Mouse (Mus musculus): ENCODE data around the gene Gm11237. TPM values are rescaled to one million over a fixed set of nuclear protein-coding genes. Genes with fewer than 3 reads are reported as not detected.
"Not testable (repeated sequence)": the region's sequence is repeated elsewhere in the genome, so short reads cannot be mapped to it uniquely, and the experiment has no call there.

Gene Gm11237
- not detected in 2 replicates for total RNA-seq (2014; rRNA removed)
- polyA plus RNA-seq (2015; fragmentation: Nextera tagmentation; extraction: Ambion mirVana): not detected in 2 replicates

- not testable (repeated sequence) for H3K9me3 ChIP-seq (ENCODE audit: low read length); DNase-seq (ENCODE audit: low spot score); H3K27ac ChIP-seq (ENCODE audit: low read depth, low read length); H3K4me1 ChIP-seq (ENCODE audit: insufficient read depth, low read length); H3K4me2 ChIP-seq (ENCODE audit: low read depth, low read length, poor library complexity, severe bottlenecking); H3K4me3 ChIP-seq (ENCODE audit: low read depth, low read length); H3K27me3 ChIP-seq (ENCODE audit: insufficient read depth, low read length); ATAC-seq (ENCODE audit: low FRiP score); H3K36me3 ChIP-seq (ENCODE audit: insufficient read depth, low read length); H3K9ac ChIP-seq (replicated peaks; ENCODE audit: low read length, poor library complexity, severe bottlenecking)
- WGBS: no CpG with 5 or more reads among the region's 3 CpGs
These were observed at the start of gene Gm11237 for GRCm38 (mm10) chr4:73622684-73623083. Gene Gm11237 (plus strand): TSS chr4:73622984.

DNA sequence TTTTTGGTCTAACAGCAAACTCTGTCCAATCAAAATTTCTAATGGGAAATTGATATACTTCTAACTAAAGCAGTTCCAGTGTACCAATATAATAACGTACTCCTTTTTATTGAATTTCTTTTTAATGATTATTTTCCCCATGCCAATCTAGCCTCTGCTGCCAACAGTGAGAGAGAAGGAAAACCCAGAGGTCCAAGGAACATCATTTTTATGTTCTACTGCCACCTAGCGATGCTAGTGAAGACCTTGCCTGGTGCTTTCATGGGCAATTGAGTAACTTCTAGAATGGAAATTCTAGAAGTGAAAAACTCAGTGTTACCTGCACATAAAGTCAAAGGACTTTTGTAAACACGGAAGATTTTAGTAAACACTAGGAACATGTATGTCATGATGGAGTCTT is 23.5 kb upstream of the Gm11237 start:
- Histone ChIP-seq H3K4me1 (ENCODE audit: insufficient read depth, low read length) (no peaks in the 10 kb centered on the region), H3K27me3 (ENCODE audit: insufficient read depth, low read length) (no peaks in the 10 kb centered on the region), H3K9me3 (ENCODE audit: low read length) (no peaks in the 10 kb centered on the region), H3K9ac (replicated peaks; ENCODE audit: low read length, poor library complexity, severe bottlenecking) (no peak overlapping the region), H3K27ac (ENCODE audit: low read depth, low read length) (no peak overlapping the region), H3K36me3 (ENCODE audit: insufficient read depth, low read length) (no peaks in the 10 kb centered on the region), H3K4me2 (ENCODE audit: low read depth, low read length, poor library complexity, severe bottlenecking) (no peak overlapping the region), H3K4me3 (ENCODE audit: low read depth, low read length) (no peak overlapping the region)
- WGBS: 7% methylated on average over 3 of the region's 3 CpGs
- peak; percentile 95 for DNase-seq (ENCODE audit: low spot score)
- ATAC-seq (ENCODE audit: low FRiP score): no peak; the same call in 1 of the 2 replicates
- peak; percentile 91 for TF ChIP-seq CTCF (IDR thresholded peaks at IDR 0.05)

- not testable (repeated sequence) for H3K27me3 ChIP-seq (ENCODE audit: insufficient read depth, low read length); H3K36me3 ChIP-seq (ENCODE audit: insufficient read depth, low read length); H3K4me2 ChIP-seq (ENCODE audit: low read depth, low read length, poor library complexity, severe bottlenecking); H3K9ac ChIP-seq (replicated peaks; ENCODE audit: low read length, poor library complexity, severe bottlenecking); ATAC-seq (ENCODE audit: low FRiP score); H3K9me3 ChIP-seq (ENCODE audit: low read length); H3K4me1 ChIP-seq (ENCODE audit: insufficient read depth, low read length); DNase-seq (ENCODE audit: low spot score); H3K27ac ChIP-seq (ENCODE audit: low read depth, low read length); H3K4me3 ChIP-seq (ENCODE audit: low read depth, low read length)
- WGBS: no CpG with 5 or more reads among the region's 3 CpGs
These were observed 15.2 kb upstream of the Gm11237 start, which contains the start of gene Gm11238 for GRCm38 (mm10) chr4:73607581-73607980. Gene Gm11238 (plus strand): TSS chr4:73607881.

DNA sequence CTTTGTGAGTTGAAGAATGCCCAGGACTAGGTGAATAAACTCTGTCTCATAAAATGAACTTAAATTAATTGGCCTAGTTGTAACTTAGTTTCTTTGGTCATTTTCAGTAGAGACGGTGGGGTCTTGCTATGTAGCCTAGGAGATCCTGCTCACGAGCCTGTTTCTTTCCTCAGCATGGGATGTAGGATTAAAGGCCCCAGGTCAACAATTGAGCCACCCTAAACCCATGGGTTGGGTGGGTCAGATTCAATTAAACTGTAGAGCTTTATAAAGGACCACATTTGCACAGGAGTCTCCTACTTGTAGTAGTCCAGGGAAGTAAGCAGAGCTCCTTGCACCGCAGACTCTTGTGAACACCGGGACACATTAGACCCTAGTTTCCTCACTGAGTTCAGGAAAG is 15.0 kb downstream of the Gm11237 start, which contains the start of gene Gm11236:
Gene Gm11236 (plus strand): TSS at position 301 of the 400 bp plus-strand sequence.
- H3K9me3 ChIP-seq (ENCODE audit: low read length); H3K4me3 ChIP-seq (ENCODE audit: low read depth, low read length); DNase-seq (ENCODE audit: low spot score); H3K27ac ChIP-seq (ENCODE audit: low read depth, low read length); H3K4me2 ChIP-seq (ENCODE audit: low read depth, low read length, poor library complexity, severe bottlenecking); H3K4me1 ChIP-seq (ENCODE audit: insufficient read depth, low read length); H3K36me3 ChIP-seq (ENCODE audit: insufficient read depth, low read length); H3K27me3 ChIP-seq (ENCODE audit: insufficient read depth, low read length); H3K9ac ChIP-seq (replicated peaks; ENCODE audit: low read length, poor library complexity, severe bottlenecking); ATAC-seq (ENCODE audit: low FRiP score): not testable (repeated sequence)
- WGBS: no CpG with 5 or more reads among the region's 4 CpGs

DNA sequence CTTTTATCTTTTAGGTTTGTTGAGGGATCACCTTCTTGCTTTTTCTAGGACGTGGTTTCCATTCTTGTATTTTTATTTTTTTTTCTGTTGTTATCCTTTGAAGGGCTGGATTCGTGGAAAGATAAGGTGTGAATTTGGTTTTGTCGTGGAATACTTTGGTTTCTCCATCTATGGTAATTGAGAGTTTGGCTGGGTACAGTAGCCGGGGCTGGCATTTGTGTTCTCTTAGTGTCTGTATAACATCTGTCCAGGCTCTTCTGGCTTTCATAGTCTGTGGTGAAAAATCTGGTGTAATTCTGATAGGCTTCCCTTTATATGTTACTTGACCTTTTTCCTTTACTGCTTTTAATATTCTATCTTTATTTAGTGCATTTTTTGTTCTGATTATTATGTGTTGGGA is 39.1 kb downstream of the Gm11237 start:
- H3K27ac ChIP-seq (ENCODE audit: low read depth, low read length); ATAC-seq (ENCODE audit: low FRiP score); H3K4me3 ChIP-seq (ENCODE audit: low read depth, low read length); H3K9ac ChIP-seq (replicated peaks; ENCODE audit: low read length, poor library complexity, severe bottlenecking); DNase-seq (ENCODE audit: low spot score); H3K4me1 ChIP-seq (ENCODE audit: insufficient read depth, low read length); H3K27me3 ChIP-seq (ENCODE audit: insufficient read depth, low read length); H3K9me3 ChIP-seq (ENCODE audit: low read length); H3K4me2 ChIP-seq (ENCODE audit: low read depth, low read length, poor library complexity, severe bottlenecking); H3K36me3 ChIP-seq (ENCODE audit: insufficient read depth, low read length): not testable (repeated sequence)
- 90% methylated on average over 4 of the region's 4 CpGs for WGBS

GRCm38 (mm10) chr4:73668054-73668453 is 45.3 kb downstream of the Gm11237 start, which contains the start of gene Gm11239:
Gene Gm11239 (plus strand): TSS chr4:73668354.
- H3K9ac ChIP-seq (replicated peaks; ENCODE audit: low read length, poor library complexity, severe bottlenecking); H3K27me3 ChIP-seq (ENCODE audit: insufficient read depth, low read length); H3K27ac ChIP-seq (ENCODE audit: low read depth, low read length); ATAC-seq (ENCODE audit: low FRiP score); H3K4me1 ChIP-seq (ENCODE audit: insufficient read depth, low read length); H3K4me3 ChIP-seq (ENCODE audit: low read depth, low read length); H3K9me3 ChIP-seq (ENCODE audit: low read length); H3K36me3 ChIP-seq (ENCODE audit: insufficient read depth, low read length); H3K4me2 ChIP-seq (ENCODE audit: low read depth, low read length, poor library complexity, severe bottlenecking); DNase-seq (ENCODE audit: low spot score): not testable (repeated sequence)
- no CpG with 5 or more reads among the region's 4 CpGs for WGBS

Other genes starting within 250 kb of the Gm11237 start
- gene Gm11487, start 217.9 kb upstream of the Gm11237 start, total RNA-seq (2014; rRNA removed): not detected in 2 replicates
- gene Gm11487, start 217.9 kb upstream of the Gm11237 start, polyA plus RNA-seq (2015; fragmentation: Nextera tagmentation; extraction: Ambion mirVana): not detected in 2 replicates
- gene Gm11238, start 15.1 kb upstream of the Gm11237 start, total RNA-seq (2014; rRNA removed): not detected in 2 replicates
- not detected in 2 replicates for gene Gm11238, start 15.1 kb upstream of the Gm11237 start, polyA plus RNA-seq (2015; fragmentation: Nextera tagmentation; extraction: Ambion mirVana)
- gene Gm11236, start 15.1 kb downstream of the Gm11237 start, total RNA-seq (2014; rRNA removed): not detected in 2 replicates
- not detected in 2 replicates for gene Gm11236, start 15.1 kb downstream of the Gm11237 start, polyA plus RNA-seq (2015; fragmentation: Nextera tagmentation; extraction: Ambion mirVana)
- not detected in 2 replicates for gene Gm11239, start 45.4 kb downstream of the Gm11237 start, total RNA-seq (2014; rRNA removed)
- gene Gm11239, start 45.4 kb downstream of the Gm11237 start, polyA plus RNA-seq (2015; fragmentation: Nextera tagmentation; extraction: Ambion mirVana): not detected in 2 replicates
- gene Gm428, start 60.5 kb downstream of the Gm11237 start, total RNA-seq (2014; rRNA removed): not detected in 2 replicates
- gene Gm428, start 60.5 kb downstream of the Gm11237 start, polyA plus RNA-seq (2015; fragmentation: Nextera tagmentation; extraction: Ambion mirVana): not detected in 2 replicates
- 0.16 and 0.90 TPM in 2 replicates for gene Rasef, start 168.0 kb downstream of the Gm11237 start, total RNA-seq (2014; rRNA removed)
- gene Rasef, start 168.0 kb downstream of the Gm11237 start, polyA plus RNA-seq (2015; fragmentation: Nextera tagmentation; extraction: Ambion mirVana): 0.43 and 0.65 TPM in 2 replicates